Mouse (Mus musculus) thymus, postnatal 0 days (tissue): ENCODE data around the gene Krtap4-13. TPM values are rescaled to one million over a fixed set of nuclear protein-coding genes. Genes with fewer than 3 reads are reported as not detected.
"Not testable (repeated sequence)": the region's sequence is repeated elsewhere in the genome, so short reads cannot be mapped to it uniquely, and the experiment has no call there.

Experiments
- DNase-seq: peaks from one replicate; pipeline ENCODE4 v3.0.0-alpha.2; 2015; ENCODE audit warnings: low spot score
- polyA plus RNA-seq: library from polyadenylated mRNA; unstranded; fragments of >200 nt; fragmentation: Nextera tagmentation; extraction: Ambion mirVana; gene quantifications from 2 replicates; pipeline ENCODE4 v1.2.1, GENCODE M21; 2015

Krtap4-13 gene
- polyA plus RNA-seq: not detected in 2 replicates

DNA sequence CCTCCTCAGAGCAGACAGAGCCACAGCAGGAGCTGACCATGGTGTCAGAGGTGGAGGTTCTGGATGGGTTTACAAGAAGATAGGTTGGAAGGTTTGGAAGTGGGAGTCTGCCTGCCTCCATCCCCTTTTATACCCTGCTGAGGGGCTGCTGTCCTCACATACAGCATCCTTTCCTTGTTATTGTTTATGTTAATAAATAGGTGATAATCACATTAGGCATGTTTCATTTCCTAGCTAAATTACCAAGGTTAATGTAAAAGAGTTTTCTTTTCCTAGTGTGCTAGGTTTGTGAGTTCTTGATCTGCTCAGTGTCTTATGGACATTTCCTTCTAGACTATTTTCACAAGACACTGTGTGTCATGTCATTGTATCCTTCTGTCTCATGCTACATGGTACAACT lies at the start of gene Krtap4-13:
TSS of gene Krtap4-13 (minus strand) at position 101 of the 400 bp plus-strand sequence.
- not testable (repeated sequence) for DNase-seq

DNA sequence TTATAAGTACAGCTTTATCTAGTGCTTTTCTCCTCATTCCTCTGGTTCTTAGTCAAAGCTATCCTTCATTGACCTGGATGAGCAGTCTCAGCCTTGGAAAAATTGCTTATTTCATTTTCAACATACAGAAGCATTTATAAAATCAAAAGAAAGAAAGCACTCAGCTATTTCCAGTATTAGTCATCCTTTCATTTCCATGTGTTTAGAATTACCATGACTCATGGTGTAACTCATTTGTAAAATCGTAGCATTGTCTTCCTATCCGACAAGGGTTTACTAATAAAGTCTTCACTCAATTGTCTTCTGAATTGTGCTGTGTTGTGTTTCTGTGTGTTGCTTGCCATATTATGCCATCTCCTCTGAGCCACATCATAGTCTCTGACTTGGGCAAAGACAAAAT lies 49.1 kb upstream of the Krtap4-13 start:
- DNase-seq: no peak

- DNase-seq: no peak
These were observed 47.9 kb upstream of the Krtap4-13 start, which contains the start of gene Gm11568 for GRCm38 (mm10) chr11:99857617-99858016. TSS of gene Gm11568 (plus strand) at chr11:99857917.

DNA sequence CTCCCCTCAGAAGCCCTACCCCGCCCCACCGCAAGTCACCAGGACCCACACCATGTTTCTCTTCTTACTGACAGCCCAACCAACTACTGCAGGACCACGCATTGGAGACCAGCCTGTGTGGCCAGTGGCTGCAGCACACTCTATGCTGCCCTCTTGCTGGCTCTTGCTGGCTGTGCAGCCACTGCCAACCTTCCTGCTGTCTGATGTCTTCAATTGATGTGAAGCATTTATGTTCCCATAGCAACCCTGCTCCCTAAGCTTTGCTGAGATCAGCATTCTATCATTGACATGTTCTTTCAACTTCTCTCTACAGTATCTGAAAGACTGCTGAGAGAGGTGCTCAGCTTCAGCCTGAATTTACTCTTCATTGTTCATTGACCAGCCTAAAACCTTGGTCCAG lies 44.4 kb upstream of the Krtap4-13 start:
- no peak for DNase-seq

GRCm38 (mm10) chr11:99851508-99851907 lies 41.8 kb upstream of the Krtap4-13 start, which contains the start of gene Krtap4-16:
TSS of gene Krtap4-16 (minus strand) at chr11:99851608.
- no peak for DNase-seq

- no peak for DNase-seq
These were observed 37.1 kb upstream of the Krtap4-13 start for GRCm38 (mm10) chr11:99846746-99847145.

DNA sequence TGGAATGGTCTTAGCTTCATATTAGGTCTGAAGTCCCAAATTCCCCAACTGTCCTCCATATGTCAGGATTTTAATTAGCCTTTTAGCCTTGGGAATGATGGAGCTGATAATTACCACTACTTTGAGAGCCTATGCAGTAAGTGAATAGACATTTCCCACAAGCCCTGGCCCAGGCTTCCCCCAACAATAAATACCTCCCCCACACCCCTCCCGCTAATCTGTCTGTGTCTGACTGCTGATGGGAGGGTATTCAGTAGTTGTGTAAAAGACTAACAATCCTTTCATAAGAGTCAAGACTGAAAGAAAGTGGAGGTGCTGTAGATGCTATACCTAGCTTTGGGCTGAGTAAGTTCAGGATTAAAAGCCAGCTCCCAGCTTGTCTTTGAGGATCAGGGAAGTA lies 32.5 kb upstream of the Krtap4-13 start:
- DNase-seq: no peak

GRCm38 (mm10) chr11:99837966-99838365 lies 28.3 kb upstream of the Krtap4-13 start, which contains the start of gene 2300003K06Rik:
TSS of gene 2300003K06Rik (minus strand) at chr11:99838066.
- DNase-seq: no peak

DNA sequence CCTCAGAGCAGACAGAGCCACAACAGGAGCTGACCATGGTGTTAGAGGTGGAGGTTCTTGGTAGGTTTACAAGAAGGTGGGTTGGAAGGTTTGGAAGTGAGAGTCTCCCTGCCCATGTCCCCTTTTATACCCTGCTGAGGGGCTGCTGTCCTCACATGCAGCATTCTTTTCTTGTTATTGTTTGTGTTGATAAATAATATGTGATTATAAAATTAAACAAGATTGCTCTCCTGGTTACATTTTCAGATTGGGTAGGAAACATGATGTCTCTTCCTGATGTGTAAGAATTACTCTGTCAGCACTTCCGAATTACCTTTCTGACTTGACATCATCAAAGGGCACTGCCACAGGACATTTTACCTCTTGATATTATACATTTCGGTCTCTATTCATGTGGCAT lies 5.9 kb upstream of the Krtap4-13 start, which contains the start of gene Gm11564:
TSS of gene Gm11564 (minus strand) at position 101 of the 400 bp plus-strand sequence.
- not testable (repeated sequence) for DNase-seq

- DNase-seq: not testable (repeated sequence)
These were observed 5.3 kb downstream of the Krtap4-13 start, which contains the start of gene Gm11554 for GRCm38 (mm10) chr11:99804346-99804745. TSS of gene Gm11554 (minus strand) at chr11:99804446.

GRCm38 (mm10) chr11:99798832-99799231 lies 10.9 kb downstream of the Krtap4-13 start, which contains the start of gene Gm11569:
TSS of gene Gm11569 (minus strand) at chr11:99798932.
- DNase-seq: not testable (repeated sequence)

DNA sequence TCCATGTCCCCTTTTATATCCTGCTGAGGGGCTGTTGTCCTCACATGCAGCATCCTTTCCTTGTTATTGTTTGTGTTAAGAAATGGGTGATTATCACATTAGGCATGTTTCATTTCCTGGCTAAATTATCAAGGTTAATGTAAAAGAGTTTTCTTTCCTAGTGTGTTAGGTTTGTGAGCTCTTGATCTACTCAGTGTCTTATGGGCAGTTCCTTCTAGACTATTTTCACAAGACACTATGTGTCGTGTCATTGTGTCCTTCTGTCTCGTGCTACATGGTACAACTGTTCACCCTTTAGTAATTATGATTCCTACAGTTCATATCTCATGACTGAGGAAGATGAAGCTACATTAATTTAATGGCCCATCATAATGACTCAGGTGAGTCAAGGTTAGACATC lies 16.3 kb downstream of the Krtap4-13 start, which contains the start of gene Gm11596:
TSS of gene Gm11596 (minus strand) at position 101 of the 400 bp plus-strand sequence.
- DNase-seq: no peak

DNA sequence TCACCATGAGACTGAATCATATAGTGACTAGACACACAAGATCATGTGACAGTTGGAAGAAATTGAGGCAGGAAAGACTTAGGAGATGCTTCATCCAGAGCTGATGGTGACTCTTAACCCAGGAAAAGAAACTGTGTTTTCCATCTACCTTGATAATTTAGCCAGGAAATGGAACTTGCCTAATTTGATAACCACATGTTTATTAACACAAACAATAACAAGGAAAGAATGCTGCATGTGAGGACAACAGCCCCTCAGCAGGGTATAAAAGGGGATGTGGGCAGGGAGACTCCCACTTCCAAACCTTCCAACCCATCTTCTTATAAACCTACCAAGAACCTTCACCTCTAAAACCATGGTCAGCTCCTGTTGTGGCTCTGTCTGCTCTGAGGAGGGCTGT lies 24.8 kb downstream of the Krtap4-13 start, which contains the start of gene Krtap4-9:
TSS of gene Krtap4-9 (plus strand) at position 301 of the 400 bp plus-strand sequence.
- DNase-seq: not testable (repeated sequence)

GRCm38 (mm10) chr11:99780604-99781003 lies 29.1 kb downstream of the Krtap4-13 start, which contains the start of gene Krtap4-8:
TSS of gene Krtap4-8 (minus strand) at chr11:99780704.
- no peak for DNase-seq

DNA sequence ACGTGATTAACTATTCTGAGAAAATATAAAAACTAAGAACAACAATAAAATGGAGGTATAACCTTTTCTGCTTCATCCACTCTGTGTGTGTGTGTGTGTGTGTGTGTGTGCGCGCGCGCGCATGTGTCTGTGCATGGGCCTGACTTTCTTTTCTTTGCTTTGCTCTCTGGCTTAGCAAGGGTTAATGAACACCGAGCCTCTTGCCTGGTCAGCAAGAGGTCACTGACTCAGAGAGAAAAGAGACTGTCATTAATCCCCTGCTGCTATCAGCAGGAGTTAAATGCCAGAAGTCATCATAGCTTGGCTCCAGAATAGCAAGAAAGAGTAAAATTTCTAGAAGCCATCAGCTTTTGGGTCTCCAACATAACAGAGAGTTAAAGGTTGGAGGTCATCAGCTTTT lies 31.3 kb downstream of the Krtap4-13 start:
- DNase-seq: no peak

GRCm38 (mm10) chr11:99772813-99773212 lies 36.9 kb downstream of the Krtap4-13 start, which contains the start of gene Gm11595:
TSS of gene Gm11595 (minus strand) at chr11:99772913.
- DNase-seq: not testable (repeated sequence)

GRCm38 (mm10) chr11:99768410-99768809 lies 41.3 kb downstream of the Krtap4-13 start:
- DNase-seq: no peak

Other genes with a start within 250 kb of the Krtap4-13 start
- not detected in 2 replicates for gene Krtap3-1, start 243.3 kb downstream of the Krtap4-13 start, polyA plus RNA-seq
- not detected in 2 replicates for gene Krtap1-5, start 228.9 kb downstream of the Krtap4-13 start, polyA plus RNA-seq
- gene Krtap1-4, start 226.2 kb downstream of the Krtap4-13 start, polyA plus RNA-seq: not detected in 2 replicates
- not detected in 2 replicates for gene Krtap1-3, start 218.6 kb downstream of the Krtap4-13 start, polyA plus RNA-seq
- not detected in 2 replicates for gene Krtap9-3, start 211.8 kb downstream of the Krtap4-13 start, polyA plus RNA-seq
- gene Gm11938, start 206.6 kb downstream of the Krtap4-13 start, polyA plus RNA-seq: not detected in 2 replicates
- gene Gm11937, start 199.7 kb downstream of the Krtap4-13 start, polyA plus RNA-seq: not detected in 2 replicates
- not detected in 2 replicates for gene Krtap2-4, start 195.0 kb downstream of the Krtap4-13 start, polyA plus RNA-seq
- 0.27 TPM in 1 of 2 replicates, not detected in the other for gene Gm11562, start 189.5 kb downstream of the Krtap4-13 start, polyA plus RNA-seq
- gene Krtap4-1, start 181.7 kb downstream of the Krtap4-13 start, polyA plus RNA-seq: not detected in 2 replicates
- not detected in 2 replicates for gene Krtap4-2, start 174.8 kb downstream of the Krtap4-13 start, polyA plus RNA-seq
- gene Krtap4-7, start 165.8 kb downstream of the Krtap4-13 start, polyA plus RNA-seq: not detected in 2 replicates
- not detected in 2 replicates for gene Gm11555, start 159.7 kb downstream of the Krtap4-13 start, polyA plus RNA-seq
- gene Gm11563, start 150.9 kb downstream of the Krtap4-13 start, polyA plus RNA-seq: not detected in 2 replicates
- gene Krtap4-6, start 143.9 kb downstream of the Krtap4-13 start, polyA plus RNA-seq: not detected in 2 replicates
- gene Gm14190, start 119.2 kb downstream of the Krtap4-13 start, polyA plus RNA-seq: not detected in 2 replicates
- gene Gm14180, start 75.6 kb downstream of the Krtap4-13 start, polyA plus RNA-seq: not detected in 2 replicates
- not detected in 2 replicates for gene Gm11595, start 37.0 kb downstream of the Krtap4-13 start, polyA plus RNA-seq
- not detected in 2 replicates for gene Krtap4-8, start 29.2 kb downstream of the Krtap4-13 start, polyA plus RNA-seq
- gene Krtap4-9, start 24.7 kb downstream of the Krtap4-13 start, polyA plus RNA-seq: not detected in 2 replicates
- not detected in 2 replicates for gene Gm11596, start 16.4 kb downstream of the Krtap4-13 start, polyA plus RNA-seq
- not detected in 2 replicates for gene Gm11569, start 11.0 kb downstream of the Krtap4-13 start, polyA plus RNA-seq
- gene Gm11554, start 5.4 kb downstream of the Krtap4-13 start, polyA plus RNA-seq: not detected in 2 replicates
- gene Gm11564, start 5.8 kb upstream of the Krtap4-13 start, polyA plus RNA-seq: not detected in 2 replicates
- gene 2300003K06Rik, start 28.2 kb upstream of the Krtap4-13 start, polyA plus RNA-seq: not detected in 2 replicates
- gene Krtap4-16, start 41.7 kb upstream of the Krtap4-13 start, polyA plus RNA-seq: not detected in 2 replicates
- not detected in 2 replicates for gene Gm11568, start 48.0 kb upstream of the Krtap4-13 start, polyA plus RNA-seq
- gene Gm11559, start 54.6 kb upstream of the Krtap4-13 start, polyA plus RNA-seq: not detected in 2 replicates
- gene Krtap9-1, start 63.5 kb upstream of the Krtap4-13 start, polyA plus RNA-seq: not detected in 2 replicates
- gene Gm11567, start 69.3 kb upstream of the Krtap4-13 start, polyA plus RNA-seq: not detected in 2 replicates
- not detected in 2 replicates for gene Krtap31-1, start 98.0 kb upstream of the Krtap4-13 start, polyA plus RNA-seq
- gene Gm11565, start 104.9 kb upstream of the Krtap4-13 start, polyA plus RNA-seq: 0.14 TPM in 1 of 2 replicates, not detected in the other
- not detected in 2 replicates for gene Krtap31-2, start 126.4 kb upstream of the Krtap4-13 start, polyA plus RNA-seq
- not detected in 2 replicates for gene Krtap9-5, start 138.6 kb upstream of the Krtap4-13 start, polyA plus RNA-seq
- not detected in 2 replicates for gene Krtap29-1, start 169.2 kb upstream of the Krtap4-13 start, polyA plus RNA-seq
- not detected in 2 replicates for gene Krtap16-1, start 176.7 kb upstream of the Krtap4-13 start, polyA plus RNA-seq
- gene Krtap17-1, start 184.1 kb upstream of the Krtap4-13 start, polyA plus RNA-seq: 0.23 TPM in 1 of 2 replicates, not detected in the other
- 0.10 and 0.29 TPM in 2 replicates for gene Krt33a, start 206.3 kb upstream of the Krtap4-13 start, polyA plus RNA-seq
- 0.26 and 0.30 TPM in 2 replicates for gene Krt33b, start 220.0 kb upstream of the Krtap4-13 start, polyA plus RNA-seq
- gene Krt34, start 231.7 kb upstream of the Krtap4-13 start, polyA plus RNA-seq: 0.10 TPM in 1 of 2 replicates, not detected in the other
- 0.12 and 0.14 TPM in 2 replicates for gene Krt31, start 240.7 kb upstream of the Krtap4-13 start, polyA plus RNA-seq